Mouse (Mus musculus) liver, postnatal 0 days (tissue): ENCODE results near the gene Ano5.

Experiments
- CTCF ChIP-seq: sonication (generic); IDR thresholded peaks from 2 replicates; pipeline ENCODE4 v1.5.1; 2016; ENCODE audit warnings: antibody characterized with exemption, low read depth
- EP300 ChIP-seq: IDR thresholded peaks from 2 replicates; pipeline ENCODE4 v1.6.1; 2016; ENCODE audit warnings: antibody characterized with exemption, low read depth, mild to moderate bottlenecking

- TF ChIP-seq CTCF (peak; percentile 64), EP300 (no peak)
Measured at GRCm38 (mm10) chr7:51614404-51614803, 103.6 kb downstream of the Ano5 start.
